13 mouse cellular contexts compared by ENCODE assay signal in the genomic region with DNA sequence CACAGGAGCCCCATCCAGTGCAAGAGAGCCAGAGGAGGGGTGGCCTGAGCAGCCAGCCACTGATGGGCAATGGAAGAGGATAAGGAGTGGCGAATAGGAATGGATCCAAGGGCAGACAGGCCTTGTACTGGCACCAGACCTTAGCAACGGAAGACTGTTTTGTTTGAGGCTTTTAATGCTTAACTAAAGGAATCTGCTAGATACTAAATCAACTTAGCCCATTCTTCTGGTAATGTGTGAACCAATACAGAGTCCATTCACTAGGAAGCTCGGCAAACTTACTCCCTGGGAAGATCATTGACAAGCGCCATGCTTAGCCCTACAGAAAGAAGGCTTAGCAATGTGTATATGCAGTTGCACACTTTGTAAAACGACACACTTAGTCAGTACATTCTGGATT.
"Had no signal": no experiment of that assay in that cellular context is flagged by ENCODE, and none has a peak within 500 bp of the region (broad histone marks: within the 10 kb centered on the region; RNA-seq: fewer than 3 reads in every experiment).

No protein-coding gene starts in this region.

- H3K36me3 ChIP-seq: liver, embryonic 13.5 days had no signal

- H3K4me1 ChIP-seq: liver, embryonic 13.5 days had no signal

- H3K27ac ChIP-seq: left cerebral cortex, adult 2 months; liver, embryonic 13.5 days had no signal

- H3K9ac ChIP-seq: liver, embryonic 13.5 days had no signal

- H3K4me2 ChIP-seq: liver, embryonic 13.5 days; midbrain, embryonic 11.5 days had no signal

- H3K9me3 ChIP-seq: liver, embryonic 13.5 days had no signal

- H3K4me3 ChIP-seq: left cerebral cortex, adult 2 months; liver, embryonic 13.5 days had no signal

- ATAC-seq: inflammation-experienced regulatory T-cells, adult 6 months; intestine, embryonic 16.5 days had no signal

- DNase-seq: layer of hippocampus, postnatal 36 days; liver, embryonic 13.5 days; lung, adult 2 months; lung, postnatal 14 days; lung, postnatal 4 days; midbrain, embryonic 14.5 days; thymus, adult 2 months; thymus, postnatal 14 days; thymus, postnatal 4 days had no signal

- H3K27me3 ChIP-seq: liver, embryonic 13.5 days had no signal
